Mouse (Mus musculus): Measurements from ENCODE around the gene Dynlt1f.
"Not testable (repeated sequence)": the region's sequence is repeated elsewhere in the genome, so short reads cannot be mapped to it uniquely, and the experiment has no call there.

The Dynlt1f gene

DNA sequence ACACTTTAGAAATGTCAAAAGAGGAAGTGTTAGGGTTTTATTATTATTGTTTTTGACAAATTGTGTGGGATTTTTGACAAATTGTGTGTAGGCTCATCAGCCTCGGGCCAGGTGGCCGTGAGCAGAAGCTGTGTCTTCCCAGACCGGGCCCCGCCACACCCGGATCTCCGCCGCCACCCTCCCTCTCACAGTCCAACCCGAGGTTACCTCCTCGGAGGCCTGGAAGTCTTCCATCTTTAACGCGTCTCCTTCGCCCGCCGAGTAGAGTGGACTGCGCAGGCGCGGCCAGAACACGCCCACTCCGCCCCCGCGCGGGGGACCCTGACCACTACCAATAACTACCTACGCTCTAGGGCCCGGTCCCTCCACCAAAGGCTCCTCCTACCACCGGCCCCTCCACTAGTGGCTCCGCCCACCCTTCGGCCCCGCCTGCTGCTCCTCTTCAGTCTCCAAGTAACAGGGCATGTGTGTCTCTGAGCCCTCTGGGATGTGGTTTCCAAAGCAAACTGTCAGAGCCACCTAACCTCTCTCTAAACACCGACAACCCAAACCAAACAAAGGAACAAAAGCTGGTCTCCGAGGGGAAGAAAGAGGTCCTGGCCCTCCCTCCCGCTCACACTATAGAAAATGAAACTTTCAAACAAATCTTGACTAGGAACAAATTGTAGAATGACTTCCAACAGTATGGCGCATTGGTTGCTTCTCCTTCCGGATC lies at the start of gene Dynlt1f:
Gene Dynlt1f, minus strand, starts transcription at position 334 of the 715 bp plus-strand sequence.
- DNase-seq (ENCODE audit: low read depth, low spot score) = not testable (repeated sequence)

DNA sequence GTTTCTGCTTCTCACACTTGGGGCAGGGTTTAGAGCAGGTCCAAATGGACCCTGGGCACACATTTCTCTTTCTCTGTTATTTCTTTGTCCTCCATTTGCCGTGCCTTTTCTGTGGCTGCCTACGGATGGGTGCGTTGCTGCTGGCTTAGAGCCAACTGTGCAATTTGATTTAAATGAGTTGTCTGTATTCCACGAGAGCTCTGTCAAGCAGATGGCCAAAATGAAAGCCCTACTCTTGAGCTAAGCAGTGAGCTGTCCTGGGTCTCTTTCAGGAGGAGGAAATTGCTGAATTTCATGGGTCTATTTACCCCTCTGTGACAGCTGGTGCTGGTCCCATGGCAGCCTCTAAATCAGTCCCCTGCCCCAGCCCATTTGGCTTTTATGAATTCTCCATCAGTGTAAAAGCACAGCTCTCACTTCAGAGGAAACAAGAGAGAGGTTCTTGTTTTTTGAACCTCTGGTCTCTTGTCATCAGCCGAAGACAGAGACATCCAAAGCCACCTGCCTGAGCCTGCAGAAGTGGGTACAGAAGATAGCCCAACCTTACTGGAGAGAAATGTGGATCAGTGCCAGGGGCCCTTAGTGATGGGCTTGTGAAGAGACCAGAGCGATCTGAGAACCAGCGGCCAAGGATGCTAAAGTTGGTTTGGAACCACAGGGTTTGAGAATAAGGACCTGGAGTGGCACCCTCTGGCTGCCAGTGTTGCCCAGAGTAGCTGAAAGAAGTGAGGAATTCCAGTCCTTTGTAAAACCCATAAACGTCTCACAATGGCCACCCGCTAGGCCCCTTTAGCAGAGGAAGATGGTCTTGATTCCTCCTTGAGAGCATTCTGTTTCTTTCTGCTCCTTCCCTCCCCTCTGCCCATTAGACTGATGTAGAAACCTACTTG lies 47.9 kb upstream of the Dynlt1f start:
- DNase-seq (ENCODE audit: low read depth, low spot score) = not testable (repeated sequence)

DNA sequence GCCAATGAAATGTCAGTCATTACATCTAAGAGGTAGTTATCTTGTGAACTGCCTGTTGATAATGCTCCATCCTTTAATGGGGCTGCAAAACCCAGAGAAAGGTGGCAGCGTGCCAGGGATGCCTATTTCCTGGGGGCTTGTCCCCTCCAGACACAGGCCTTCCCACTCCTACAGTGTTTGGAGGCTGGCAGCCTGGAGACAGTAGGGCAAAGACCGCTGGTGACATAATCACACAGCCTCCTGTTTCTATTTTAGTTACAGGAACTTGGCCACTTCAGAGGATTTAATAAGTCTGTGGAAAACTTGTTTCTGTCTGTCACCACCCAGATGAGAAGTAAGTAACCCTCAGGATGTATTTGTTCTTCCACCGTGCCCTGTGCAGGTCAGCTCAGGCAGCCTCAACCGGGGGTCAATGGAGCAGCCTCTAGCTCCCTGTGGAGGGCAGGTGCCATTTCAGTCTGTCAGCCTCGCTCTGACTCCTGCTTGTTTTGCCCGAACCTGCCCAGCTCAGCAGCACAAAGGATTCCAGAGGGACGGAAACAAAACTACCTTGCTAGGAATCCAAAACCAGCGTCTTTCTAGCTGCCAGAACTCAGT lies 47.0 kb upstream of the Dynlt1f start:
- DNase-seq (ENCODE audit: low read depth, low spot score) = not testable (repeated sequence)

DNA sequence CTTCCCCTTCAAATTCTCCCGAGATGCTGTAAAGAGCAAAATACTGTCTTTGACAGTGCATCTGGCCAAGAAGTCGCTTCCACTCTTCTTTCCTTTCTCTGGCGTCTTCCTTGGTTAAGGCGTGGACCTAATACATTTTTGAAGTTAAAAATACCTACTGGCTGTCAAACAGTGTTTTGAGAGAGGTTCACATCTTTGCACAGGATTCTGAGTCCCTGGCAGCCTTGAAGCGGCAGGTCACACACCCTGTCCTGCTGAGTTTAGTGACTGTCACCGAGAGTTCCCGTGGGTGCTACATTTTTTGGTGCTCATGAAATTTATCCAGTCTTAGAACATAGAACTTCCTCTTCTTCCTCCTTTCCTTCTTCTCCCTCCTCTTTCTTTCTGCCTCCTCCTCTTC lies 44.4 kb upstream of the Dynlt1f start:
- DNase-seq (ENCODE audit: low read depth, low spot score) = not testable (repeated sequence)

DNA sequence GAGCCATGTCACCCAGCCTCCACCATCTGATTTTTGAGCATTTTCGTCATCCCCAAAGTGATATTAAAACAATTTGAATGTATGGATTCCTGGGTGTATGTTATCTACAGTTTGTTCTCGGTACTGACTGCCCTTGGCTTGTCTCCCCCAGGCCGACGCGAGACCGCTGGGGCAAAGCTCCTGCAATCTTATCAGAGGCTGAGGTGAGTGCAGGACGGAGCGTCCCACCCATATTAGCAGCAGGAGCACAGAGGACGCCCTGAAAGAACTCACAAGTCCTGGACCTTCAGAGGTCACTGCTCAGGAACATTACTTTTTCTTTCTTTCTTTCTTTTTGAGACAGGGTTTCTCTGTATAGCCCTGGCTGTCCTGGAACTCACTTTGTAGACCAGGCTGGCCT lies 43.8 kb upstream of the Dynlt1f start:
- DNase-seq (ENCODE audit: low read depth, low spot score) = not testable (repeated sequence)

DNA sequence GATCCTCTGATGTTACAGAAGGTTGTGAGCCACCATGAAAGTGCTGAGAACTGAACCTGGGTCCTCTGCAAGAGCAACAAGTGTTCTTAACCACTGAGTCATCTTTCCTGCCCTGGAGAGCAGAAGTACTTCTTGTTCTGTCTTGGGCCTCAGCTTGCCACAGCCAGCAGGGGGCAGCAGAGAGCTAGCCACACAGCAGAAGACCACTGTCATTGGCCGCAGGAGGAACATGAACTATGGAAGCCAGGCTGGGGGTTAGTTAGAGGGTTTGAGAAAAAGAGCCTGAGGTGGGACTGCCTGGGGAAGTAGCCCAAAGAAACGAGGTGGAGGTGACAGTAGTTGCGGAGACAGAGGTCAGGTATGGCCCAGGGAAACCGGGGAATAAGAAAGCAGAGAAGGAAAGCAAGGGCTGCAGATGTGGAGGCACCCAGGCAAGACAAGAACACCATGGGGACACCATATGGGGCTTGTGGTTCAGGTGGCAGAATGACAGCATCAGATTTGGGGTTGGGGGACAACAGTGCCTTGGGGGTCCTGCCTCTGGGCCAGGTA lies 41.6 kb upstream of the Dynlt1f start:
- not testable (repeated sequence) for DNase-seq (ENCODE audit: low read depth, low spot score)

DNA sequence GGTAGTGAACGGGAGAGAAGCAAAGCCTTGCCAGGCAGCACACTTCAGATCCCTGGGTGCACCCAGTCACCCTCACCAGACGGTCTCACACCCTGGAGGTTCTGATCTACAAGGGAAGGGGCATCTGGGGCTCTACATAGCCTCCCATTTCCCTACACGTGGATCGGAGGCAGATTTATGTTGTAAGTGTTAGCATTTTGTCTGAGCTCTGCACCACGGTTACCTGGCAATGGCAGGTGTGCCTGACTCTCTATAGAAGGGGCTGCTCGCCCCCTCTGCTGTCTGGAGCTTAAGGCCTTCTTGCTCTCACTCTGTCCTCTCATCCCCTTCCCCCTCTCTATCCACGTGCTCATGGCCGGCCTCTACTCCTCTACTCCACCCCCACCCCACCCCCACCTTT lies 40.8 kb upstream of the Dynlt1f start:
- not testable (repeated sequence) for DNase-seq (ENCODE audit: low read depth, low spot score)

DNA sequence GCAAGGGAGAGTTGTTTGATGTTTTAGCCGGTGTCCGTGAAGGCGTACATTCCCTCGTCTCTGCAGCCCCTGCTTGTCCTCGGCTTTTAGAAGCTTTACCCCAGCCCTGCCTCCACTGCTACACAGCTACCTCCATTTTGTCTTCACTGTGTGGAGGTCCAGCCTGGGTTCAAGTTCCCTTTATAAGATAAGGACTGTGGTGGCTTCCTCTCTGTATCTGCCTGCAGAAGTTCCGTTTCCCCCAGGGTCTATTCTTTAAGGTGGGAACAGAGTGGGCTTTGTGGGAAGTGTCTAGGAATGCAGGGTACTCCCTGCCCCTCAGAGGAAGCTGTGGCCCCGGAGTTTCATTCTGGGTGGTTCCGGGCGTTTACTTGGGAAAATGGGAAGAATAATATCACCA lies 40.0 kb upstream of the Dynlt1f start:
- DNase-seq (ENCODE audit: low read depth, low spot score) = not testable (repeated sequence)

DNA sequence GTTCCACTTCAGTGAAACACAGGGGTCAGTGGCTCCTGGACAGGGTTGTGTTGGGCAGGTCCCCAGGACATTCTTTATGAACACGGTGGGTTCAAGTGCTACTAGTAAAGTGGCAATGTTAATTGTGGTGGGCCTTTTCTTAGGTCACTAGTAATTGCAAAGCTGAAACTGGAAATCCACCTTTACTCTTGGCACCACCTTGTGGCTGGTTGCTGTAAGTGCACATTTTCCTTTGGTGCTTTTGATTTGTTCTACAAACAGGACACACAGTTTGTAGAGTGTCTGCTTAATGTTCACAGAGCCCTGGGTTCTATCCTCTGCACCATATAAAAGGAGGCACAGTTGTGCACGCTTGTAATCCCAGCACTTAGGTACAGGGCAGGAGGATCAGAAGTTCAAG lies 35.9 kb upstream of the Dynlt1f start:
- DNase-seq (ENCODE audit: low read depth, low spot score) = not testable (repeated sequence)

DNA sequence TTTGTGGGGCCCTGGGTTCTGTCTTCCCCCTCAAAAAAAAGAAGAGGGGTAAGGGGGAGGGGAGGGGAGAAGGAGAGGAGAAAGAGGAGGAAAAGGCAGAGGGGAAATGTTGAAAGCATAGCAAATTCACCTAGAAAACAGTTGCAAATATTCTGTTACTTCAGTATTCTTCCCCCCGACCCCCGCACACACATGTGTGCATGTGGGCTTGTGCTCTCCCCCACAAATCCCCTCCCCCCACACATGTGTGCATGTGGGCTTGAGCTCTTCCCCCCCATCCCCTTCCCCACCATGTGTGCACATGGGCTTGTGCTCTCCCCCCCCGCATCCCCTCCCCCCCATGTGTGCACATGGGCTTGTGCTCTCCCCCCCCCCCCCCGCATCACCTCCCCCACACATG lies 33.6 kb upstream of the Dynlt1f start:
- DNase-seq (ENCODE audit: low read depth, low spot score) = not testable (repeated sequence)

DNA sequence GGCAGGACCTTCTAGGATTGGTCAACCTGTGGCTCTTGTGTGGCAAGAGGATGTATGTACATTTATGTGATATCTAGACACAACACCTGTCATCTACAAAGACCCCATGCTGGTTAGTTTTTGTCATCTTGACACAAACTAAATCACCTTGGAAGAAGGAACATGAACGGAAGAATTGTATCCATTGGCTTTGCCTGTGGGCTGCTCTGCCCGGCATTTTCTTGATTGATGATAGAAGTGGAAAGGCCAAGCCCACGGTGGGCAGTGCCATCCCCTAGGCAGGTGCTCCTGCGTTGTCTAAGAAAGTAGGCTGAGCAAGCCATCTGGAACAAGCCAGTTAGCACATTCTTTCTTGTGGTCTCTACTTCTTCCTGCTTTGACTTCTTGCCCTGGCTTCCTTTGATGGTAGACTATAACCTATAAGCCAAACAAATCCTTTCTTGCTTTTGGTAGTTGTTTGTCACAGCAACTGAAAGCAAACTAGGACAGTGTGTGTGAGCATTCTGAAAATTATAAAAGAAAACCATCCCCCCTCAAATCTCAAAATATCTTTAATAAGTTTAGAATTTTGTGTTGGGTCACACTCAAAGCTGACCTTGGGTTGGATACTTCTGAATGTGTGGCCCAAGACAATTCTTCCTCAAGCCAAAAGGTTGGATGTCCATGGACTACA lies 30.7 kb upstream of the Dynlt1f start:
- not testable (repeated sequence) for DNase-seq (ENCODE audit: low read depth, low spot score)

DNA sequence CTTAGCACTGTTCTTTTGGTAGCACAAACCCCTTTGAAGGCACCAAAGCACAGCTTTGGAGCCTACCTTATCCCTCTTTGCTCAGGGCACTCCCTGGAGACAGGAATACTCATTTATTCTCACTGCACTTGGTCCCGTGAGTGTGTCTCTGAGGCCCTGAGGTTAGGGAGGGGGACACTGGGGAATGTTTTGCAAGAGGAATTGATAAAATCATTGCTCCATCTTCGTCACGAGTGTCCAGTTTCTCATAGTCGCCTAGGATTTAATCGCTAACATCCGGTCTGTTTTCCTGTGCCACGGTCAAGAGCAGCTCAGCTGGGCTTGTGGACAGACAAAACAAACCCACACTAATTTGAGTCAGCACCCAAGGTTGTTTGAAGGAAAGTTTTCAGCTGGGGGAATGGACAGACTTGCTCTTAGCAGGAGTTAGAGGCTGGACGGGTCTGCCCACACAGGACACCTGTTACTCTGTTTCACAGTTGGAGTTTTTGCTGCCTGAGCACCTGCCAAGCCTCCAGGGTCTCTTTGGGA lies 29.7 kb upstream of the Dynlt1f start:
- DNase-seq (ENCODE audit: low read depth, low spot score) = not testable (repeated sequence)

DNA sequence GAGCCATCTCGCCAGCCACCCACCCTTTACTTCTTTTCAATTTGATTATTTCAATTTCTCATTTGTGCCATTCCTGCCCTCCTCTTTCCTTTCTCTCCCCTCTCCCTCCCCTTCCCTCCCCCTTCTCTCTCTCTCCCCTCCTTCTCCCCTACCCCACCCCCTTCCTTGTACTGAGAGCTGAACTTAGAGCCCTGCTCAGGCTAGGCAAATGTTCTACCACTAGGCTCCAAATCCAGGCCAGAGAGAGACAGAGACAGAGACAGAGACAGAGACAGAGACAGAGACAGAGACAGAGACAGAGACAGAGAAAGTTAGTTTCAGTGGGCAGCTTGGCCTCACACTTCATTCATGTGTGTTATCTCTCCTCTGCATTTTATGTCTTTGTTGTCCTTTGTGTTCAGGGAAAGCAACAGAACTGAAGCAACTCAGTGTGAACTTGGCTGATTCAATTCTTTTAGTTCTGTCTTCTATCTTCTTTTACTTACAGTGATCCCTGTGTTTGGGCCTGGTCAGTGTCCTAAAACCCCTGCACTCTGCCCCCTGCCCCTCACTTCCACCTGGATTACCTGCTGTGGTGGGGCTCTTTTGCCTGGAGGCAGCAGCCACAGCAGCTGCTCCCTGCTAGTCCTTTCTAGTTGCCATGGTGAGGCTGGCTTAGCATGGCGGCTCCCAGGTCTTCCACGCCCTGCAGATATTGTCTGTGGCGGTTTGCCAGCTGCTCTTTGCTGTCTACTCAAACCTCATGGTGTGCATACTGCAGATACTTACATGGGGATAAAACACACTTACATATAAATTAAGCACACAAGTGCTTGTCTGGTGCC lies 29.0 kb upstream of the Dynlt1f start:
- not testable (repeated sequence) for DNase-seq (ENCODE audit: low read depth, low spot score)

DNA sequence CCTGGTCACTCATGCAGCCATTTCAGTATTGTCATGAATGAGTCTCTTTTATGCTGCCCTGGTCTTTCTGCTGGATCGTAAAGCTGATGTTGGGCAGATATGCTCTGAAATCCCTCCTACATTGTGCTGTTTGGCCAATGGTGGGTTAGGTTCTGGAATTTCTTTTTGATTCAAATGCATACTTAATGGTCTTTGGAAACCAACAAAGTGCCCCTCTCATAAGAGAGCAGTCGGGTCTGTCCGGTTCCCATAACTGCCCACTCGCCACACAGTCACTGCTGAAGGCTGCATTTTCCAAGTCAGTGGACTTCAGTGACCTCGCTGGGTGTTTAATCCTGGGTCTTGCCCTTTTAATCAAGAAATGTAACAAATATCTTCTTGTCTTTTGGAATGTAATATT lies 28.0 kb upstream of the Dynlt1f start:
- not testable (repeated sequence) for DNase-seq (ENCODE audit: low read depth, low spot score)

DNA sequence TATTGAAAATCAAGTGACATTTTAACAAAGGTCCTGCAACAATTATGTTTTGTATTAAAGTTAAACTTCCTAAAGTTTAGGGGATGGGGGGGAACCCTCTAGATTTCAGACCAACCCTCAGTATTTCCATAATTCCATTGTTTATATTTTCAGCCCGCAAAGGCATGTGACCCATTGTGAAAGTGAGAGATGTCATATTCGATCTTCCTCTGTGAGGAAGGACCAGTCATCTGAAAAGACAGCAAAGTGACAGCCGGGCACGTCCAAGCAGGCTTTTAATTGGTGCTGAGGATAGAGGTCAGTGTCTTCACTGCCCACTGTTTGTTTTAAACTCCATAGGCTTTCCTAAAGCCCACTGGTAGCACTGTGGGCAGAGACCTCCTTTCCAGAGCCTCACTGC lies 26.0 kb upstream of the Dynlt1f start:
- not testable (repeated sequence) for DNase-seq (ENCODE audit: low read depth, low spot score)

DNA sequence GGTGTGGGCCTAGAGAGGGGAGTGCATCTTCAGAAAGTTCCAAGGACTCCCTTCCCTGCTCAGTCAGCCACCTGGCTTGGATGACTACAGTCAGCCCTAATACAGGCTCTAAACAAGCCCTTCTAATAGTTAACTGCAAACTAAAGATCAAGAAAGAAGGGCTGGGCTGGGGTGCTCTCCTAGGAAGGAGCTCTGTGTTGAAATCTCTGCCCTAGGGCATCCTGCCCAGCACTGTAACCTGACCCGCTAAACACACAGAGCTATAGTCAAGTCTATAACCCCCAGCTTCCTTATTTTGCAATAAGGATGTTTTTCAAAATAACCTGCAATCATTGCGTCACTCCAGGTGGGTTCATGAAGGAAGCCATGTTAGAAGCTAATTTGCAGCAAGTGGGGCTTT lies 22.4 kb upstream of the Dynlt1f start:
- DNase-seq (ENCODE audit: low read depth, low spot score) = not testable (repeated sequence)

DNA sequence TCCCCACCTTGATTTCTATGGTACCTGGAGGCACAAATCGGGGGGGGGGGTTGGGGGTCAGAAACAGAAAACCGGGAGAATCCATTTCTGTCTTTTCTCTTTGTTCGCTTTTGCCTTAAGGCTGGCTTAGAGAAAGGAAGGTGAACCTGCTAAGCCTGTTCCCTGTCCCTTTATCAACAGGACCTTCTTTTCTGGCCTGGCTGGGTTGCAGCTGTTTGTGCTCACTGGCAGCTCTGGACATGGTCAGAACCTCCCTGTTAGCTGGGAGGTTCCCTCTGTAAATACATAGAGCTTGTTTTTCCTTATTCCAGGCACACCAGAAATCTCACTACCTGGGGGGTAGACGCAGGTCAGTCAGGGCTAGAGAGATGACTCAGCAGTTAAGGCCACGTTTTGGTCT lies 18.6 kb upstream of the Dynlt1f start:
- DNase-seq (ENCODE audit: low read depth, low spot score) = not testable (repeated sequence)

DNA sequence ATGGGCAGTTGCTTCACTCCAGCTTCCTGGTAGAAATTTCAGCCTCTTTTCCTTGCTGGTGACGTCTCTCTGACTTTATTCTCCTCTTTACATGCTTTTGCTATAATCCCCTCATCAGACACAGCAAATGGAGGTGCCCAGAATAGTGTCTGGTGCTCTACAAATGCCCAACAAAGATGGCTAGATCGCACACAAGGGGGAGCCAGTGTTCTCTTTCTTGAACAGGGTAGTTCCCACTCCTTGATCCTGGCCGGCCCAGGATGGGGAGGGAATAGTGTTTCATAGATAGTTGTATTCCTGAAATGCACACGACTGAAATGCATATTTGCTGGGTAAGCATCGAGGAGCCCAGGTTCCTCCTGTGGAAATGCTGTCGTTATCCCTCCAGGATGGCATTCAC lies 12.8 kb upstream of the Dynlt1f start:
- not testable (repeated sequence) for DNase-seq (ENCODE audit: low read depth, low spot score)

DNA sequence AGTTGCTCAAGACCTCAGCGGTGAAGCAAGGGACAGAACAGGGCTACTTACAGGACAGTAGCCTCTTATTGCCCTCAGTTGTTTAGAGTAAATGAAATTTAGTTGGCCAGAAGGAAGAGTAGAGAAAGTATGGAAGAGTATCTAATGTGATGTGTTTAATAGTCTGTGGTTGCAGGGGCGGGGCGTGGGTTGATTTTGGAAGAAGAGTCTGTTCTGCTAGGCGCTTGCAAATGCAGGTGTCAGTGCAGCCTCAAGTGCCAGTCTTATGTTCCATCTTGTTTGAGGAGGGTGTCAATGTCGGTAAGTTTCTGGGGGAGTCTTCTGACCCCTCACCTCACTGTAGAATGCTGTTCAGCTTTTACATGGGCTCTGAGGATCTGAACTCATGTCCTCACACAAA lies 9.7 kb upstream of the Dynlt1f start:
- not testable (repeated sequence) for DNase-seq (ENCODE audit: low read depth, low spot score)

DNA sequence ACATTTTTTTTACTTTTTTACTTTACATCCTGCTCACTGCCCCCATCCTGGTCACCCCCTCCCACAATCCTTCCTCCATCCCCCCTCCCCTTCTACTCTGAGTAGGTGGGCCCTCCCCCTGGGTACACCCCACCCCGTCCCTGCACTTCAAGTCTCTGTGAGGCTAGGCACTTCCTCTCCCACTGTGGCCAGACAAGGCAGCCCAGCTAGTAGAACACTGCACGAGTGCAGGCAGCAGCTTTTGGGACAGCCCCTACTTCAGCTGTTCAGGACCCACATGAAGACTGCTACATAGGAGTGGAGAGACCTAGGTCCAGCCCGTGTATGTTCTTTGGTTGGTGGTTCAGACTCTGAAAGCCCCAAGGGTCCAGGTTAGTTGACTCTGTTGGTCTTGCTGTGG lies 7.1 kb upstream of the Dynlt1f start:
- not testable (repeated sequence) for DNase-seq (ENCODE audit: low read depth, low spot score)

All from WW6 (cell line).